Mouse (Mus musculus): ENCODE results near the gene Gstm3. TPM values are rescaled to one million over a fixed set of nuclear protein-coding genes. Genes with fewer than 3 reads are reported as not detected.
A peak's percentile ranks its signal among the peaks of the same experiment; 100 is the strongest.

Gene Gstm3
- polyA plus RNA-seq, 1 experiment from 2014 or later: 0.25 TPM

GRCm38 (mm10) chr3:107917783-107918408 is 51.2 kb downstream of the Gstm3 start:
- Histone ChIP-seq H3K4me3 (no peak overlapping the region), H3K4me1 (no peaks in the 10 kb centered on the region), H3K9me3 (no peaks in the 10 kb centered on the region), H3K27ac (no peak overlapping the region), H3K9ac (no peak overlapping the region), H3K27me3 (replicated peaks) (no peaks in the 10 kb centered on the region), H3K4me2 (no peak overlapping the region), H3K36me3 (replicated peaks) (no peaks in the 10 kb centered on the region)
- peak; percentile 74; the same call in 1 of the 2 replicates for ATAC-seq (replicated peaks)
- 64% methylated on average over 7 of the region's 7 CpGs for WGBS

- no peak overlapping the region for H3K27ac ChIP-seq
- H3K36me3 ChIP-seq (replicated peaks): no peaks in the 10 kb centered on the region
- H3K9me3 ChIP-seq: no peaks in the 10 kb centered on the region
- H3K9ac ChIP-seq: no peak overlapping the region
- H3K4me1 ChIP-seq: no peaks in the 10 kb centered on the region
- no peak for ATAC-seq (replicated peaks)
- WGBS: 83% methylated on average over 3 of the region's 3 CpGs
- H3K4me3 ChIP-seq: no peak overlapping the region
- H3K27me3 ChIP-seq (replicated peaks): no peaks in the 10 kb centered on the region
- no peak overlapping the region for H3K4me2 ChIP-seq
These were observed 52.0 kb downstream of the Gstm3 start for GRCm38 (mm10) chr3:107917097-107917496.

- no peak for ATAC-seq (replicated peaks)
- 78% methylated on average over 15 of the region's 15 CpGs for WGBS
These were observed 52.4 kb downstream of the Gstm3 start for GRCm38 (mm10) chr3:107916674-107917073.

More at GRCm38 (mm10) chr3:107916674-107917073, 52.4 kb downstream of the Gstm3 start:
- H3K36me3 ChIP-seq (replicated peaks): no peaks in the 10 kb centered on the region
- H3K4me3 ChIP-seq: no peak overlapping the region
- no peak overlapping the region for H3K9ac ChIP-seq
- no peaks in the 10 kb centered on the region for H3K4me1 ChIP-seq
- H3K9me3 ChIP-seq: no peaks in the 10 kb centered on the region
- no peak overlapping the region for H3K4me2 ChIP-seq
- no peak overlapping the region for H3K27ac ChIP-seq
- no peaks in the 10 kb centered on the region for H3K27me3 ChIP-seq (replicated peaks)

Other genes starting within 250 kb of the Gstm3 start
- gene Csf1, start 208.8 kb downstream of the Gstm3 start, polyA plus RNA-seq (2015; fragmentation: Nextera tagmentation; extraction: Ambion mirVana): 6.7 and 7.9 TPM in 2 replicates
- gene Eps8l3, start 92.1 kb downstream of the Gstm3 start, polyA plus RNA-seq (2015; fragmentation: Nextera tagmentation; extraction: Ambion mirVana): 0.09 TPM in 1 of 2 replicates, not detected in the other
- 214 and 222 TPM in 2 replicates for gene Gstm5, start 73.5 kb downstream of the Gstm3 start, polyA plus RNA-seq (2015; fragmentation: Nextera tagmentation; extraction: Ambion mirVana)
- 63.6 and 73.0 TPM in 2 replicates for gene Gstm7, start 37.5 kb downstream of the Gstm3 start, polyA plus RNA-seq (2015; fragmentation: Nextera tagmentation; extraction: Ambion mirVana)
- gene Gstm6, start 25.5 kb downstream of the Gstm3 start, polyA plus RNA-seq (2015; fragmentation: Nextera tagmentation; extraction: Ambion mirVana): 17.5 and 18.9 TPM in 2 replicates
- 11.0 and 11.5 TPM in 2 replicates for gene Gstm2, start 17.2 kb upstream of the Gstm3 start, polyA plus RNA-seq (2015; fragmentation: Nextera tagmentation; extraction: Ambion mirVana)
- gene Gstm1, start 48.7 kb upstream of the Gstm3 start, polyA plus RNA-seq (2015; fragmentation: Nextera tagmentation; extraction: Ambion mirVana): 74.4 and 97.4 TPM in 2 replicates
- 18.3 and 19.8 TPM in 2 replicates for gene Gstm4, start 75.6 kb upstream of the Gstm3 start, polyA plus RNA-seq (2015; fragmentation: Nextera tagmentation; extraction: Ambion mirVana)
- gene Ampd2, start 117.4 kb upstream of the Gstm3 start, polyA plus RNA-seq (2015; fragmentation: Nextera tagmentation; extraction: Ambion mirVana): 67.9 and 76.2 TPM in 2 replicates
- 0.28 and 0.38 TPM in 2 replicates for gene Gnat2, start 123.5 kb upstream of the Gstm3 start, polyA plus RNA-seq (2015; fragmentation: Nextera tagmentation; extraction: Ambion mirVana)
- gene Gnai3, start 176.9 kb upstream of the Gstm3 start, polyA plus RNA-seq (2015; fragmentation: Nextera tagmentation; extraction: Ambion mirVana): 111 and 114 TPM in 2 replicates
- 5.2 and 5.7 TPM in 2 replicates for gene Gpr61, start 185.6 kb upstream of the Gstm3 start, polyA plus RNA-seq (2015; fragmentation: Nextera tagmentation; extraction: Ambion mirVana)
- 14.4 and 14.7 TPM in 2 replicates for gene Amigo1, start 217.1 kb upstream of the Gstm3 start, polyA plus RNA-seq (2015; fragmentation: Nextera tagmentation; extraction: Ambion mirVana)
- 4.1 and 4.6 TPM in 2 replicates for gene Cyb561d1, start 231.9 kb upstream of the Gstm3 start, polyA plus RNA-seq (2015; fragmentation: Nextera tagmentation; extraction: Ambion mirVana)
- gene Atxn7l2, start 241.7 kb upstream of the Gstm3 start, polyA plus RNA-seq (2015; fragmentation: Nextera tagmentation; extraction: Ambion mirVana): 26.4 and 26.8 TPM in 2 replicates